Mouse (Mus musculus) gastrocnemius, postnatal 10 days (tissue): Measurements from ENCODE around the gene Cltrn. TPM values are rescaled to one million over a fixed set of nuclear protein-coding genes. Genes with fewer than 3 reads are reported as not detected.

ENCODE experiments used
- DNase-seq: peaks from one replicate; pipeline ENCODE4 v3.0.0; 2021; ENCODE audit warnings: mixed read lengths
- long read RNA-seq, 2 experiments: library from polyadenylated mRNA; stranded (forward); transcript quantifications; one replicate each; pipeline ENCODE4 v2.0.0; 2021
- total RNA-seq, 2 experiments: library from RNA; stranded (reverse); gene quantifications; 2 replicates each; pipeline ENCODE4 v1.2.3; 2021

Gene Cltrn
- total RNA-seq = not detected
- long read RNA-seq, experiment 1 = 0 reads
- long read RNA-seq, experiment 2 = 0 reads

GRCm38 (mm10) chrX:164088582-164088981 is at the start of gene Cltrn:
Gene Cltrn (plus strand): TSS chrX:164088830.
- DNase-seq = no peak

- DNase-seq = no peak
Observed at GRCm38 (mm10) chrX:164038882-164039281, 49.7 kb upstream of the Cltrn start.

GRCm38 (mm10) chrX:164042069-164042468 is 46.6 kb upstream of the Cltrn start:
- DNase-seq = no peak

GRCm38 (mm10) chrX:164046736-164047135 is 41.9 kb upstream of the Cltrn start:
- no peak for DNase-seq

- DNase-seq = no peak
Observed at GRCm38 (mm10) chrX:164055726-164056125, 32.9 kb upstream of the Cltrn start.

GRCm38 (mm10) chrX:164058523-164058922 is 30.1 kb upstream of the Cltrn start:
- no peak for DNase-seq

DNA sequence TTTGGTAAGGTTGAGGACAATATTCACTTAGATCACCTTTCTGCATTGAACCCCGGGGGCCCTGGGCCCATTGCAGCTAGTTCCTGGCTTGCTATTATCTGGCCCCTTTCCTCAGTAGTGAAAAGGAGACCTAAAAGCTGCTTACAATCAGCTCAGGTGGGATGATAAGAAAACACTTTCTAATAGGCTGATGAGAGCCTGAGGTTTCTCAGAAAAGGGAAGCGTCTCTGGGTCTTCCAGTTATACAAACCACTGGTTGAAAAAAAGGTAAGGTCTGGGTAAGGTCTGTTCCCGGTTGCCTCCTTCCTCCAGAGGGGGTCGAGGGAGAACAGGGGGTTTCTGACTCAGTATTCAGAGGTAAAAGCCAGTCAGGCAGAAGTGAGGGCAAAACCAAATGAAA is 29.6 kb upstream of the Cltrn start:
- DNase-seq = no peak

- DNase-seq = peak; percentile 58
Observed at GRCm38 (mm10) chrX:164066185-164066584, 22.4 kb upstream of the Cltrn start.

GRCm38 (mm10) chrX:164068968-164069367 is 19.7 kb upstream of the Cltrn start:
- DNase-seq = no peak

- DNase-seq = peak; percentile 87
Observed at GRCm38 (mm10) chrX:164076040-164076775, 12.4 kb upstream of the Cltrn start, which contains the start of gene Siah1b. Gene Siah1b (minus strand): TSS chrX:164076493.

- DNase-seq = no peak
Observed at GRCm38 (mm10) chrX:164082030-164082429, 6.6 kb upstream of the Cltrn start.

GRCm38 (mm10) chrX:164089916-164090315 is 1.3 kb downstream of the Cltrn start:
- DNase-seq = no peak

DNA sequence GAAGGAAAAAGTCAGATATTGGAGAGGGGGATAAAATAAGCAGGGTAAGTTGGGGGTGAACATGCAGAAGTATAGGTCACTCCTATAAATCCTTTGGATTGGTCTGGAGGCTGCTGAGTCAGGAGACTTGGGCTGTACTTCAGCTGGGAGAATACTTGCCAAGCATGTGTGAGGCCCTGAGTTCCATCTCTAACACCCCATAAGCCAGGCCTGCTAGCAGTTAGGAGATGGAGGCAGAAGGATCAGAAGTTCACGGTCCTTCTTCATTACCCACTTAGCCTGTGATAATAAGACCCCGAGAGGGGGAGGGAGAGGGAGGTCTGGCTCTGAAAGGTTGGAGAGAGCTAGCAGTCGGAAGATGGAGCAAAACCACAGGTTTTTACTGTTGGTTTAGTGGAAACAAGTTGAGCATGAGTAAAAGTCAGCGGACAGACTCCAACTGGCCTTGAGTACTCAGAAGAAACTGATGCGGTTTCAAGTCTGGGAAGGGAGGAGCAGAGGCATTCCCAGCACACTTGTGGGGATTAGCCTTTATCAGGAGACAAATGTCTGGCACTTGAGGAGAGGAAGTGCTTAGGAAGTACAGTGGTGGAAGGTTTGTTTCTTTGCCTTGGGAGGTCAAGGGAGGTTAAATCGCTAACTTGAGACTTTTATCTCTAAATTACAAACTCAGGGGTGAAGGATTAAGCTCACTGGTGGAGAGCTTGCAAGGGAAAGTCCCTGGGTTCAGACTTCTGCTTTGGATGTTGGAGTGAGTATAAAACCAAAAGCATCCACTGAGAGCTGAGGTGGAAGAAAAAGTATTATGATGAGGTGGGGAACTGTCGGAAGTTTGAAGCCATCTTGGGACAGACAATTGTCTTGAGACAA is 3.9 kb downstream of the Cltrn start:
- DNase-seq = no peak

GRCm38 (mm10) chrX:164093435-164093834 is 4.8 kb downstream of the Cltrn start:
- no peak for DNase-seq

DNA sequence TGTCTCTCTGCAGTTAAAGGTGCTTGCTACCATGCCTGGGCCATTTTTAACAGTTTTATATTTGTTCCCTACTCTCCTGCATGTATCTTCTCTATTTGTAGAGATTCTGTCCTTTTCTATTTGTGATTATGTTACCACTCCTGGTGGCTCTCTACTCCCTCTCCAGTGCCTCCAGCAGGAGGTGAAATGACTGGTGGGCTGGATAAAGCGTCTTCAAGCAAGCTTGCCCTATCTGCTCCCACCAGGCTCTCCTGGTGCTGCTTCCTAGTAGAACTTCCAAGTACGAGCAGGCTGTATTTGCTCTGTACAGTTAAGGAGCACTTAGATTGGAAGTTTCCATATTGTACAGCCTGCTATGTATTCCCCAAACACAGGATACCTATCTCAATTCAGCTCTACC is 7.2 kb downstream of the Cltrn start:
- DNase-seq = no peak

GRCm38 (mm10) chrX:164101483-164101882 is 12.9 kb downstream of the Cltrn start:
- DNase-seq = no peak

- DNase-seq = no peak
Observed at GRCm38 (mm10) chrX:164102198-164102597, 13.6 kb downstream of the Cltrn start.

DNA sequence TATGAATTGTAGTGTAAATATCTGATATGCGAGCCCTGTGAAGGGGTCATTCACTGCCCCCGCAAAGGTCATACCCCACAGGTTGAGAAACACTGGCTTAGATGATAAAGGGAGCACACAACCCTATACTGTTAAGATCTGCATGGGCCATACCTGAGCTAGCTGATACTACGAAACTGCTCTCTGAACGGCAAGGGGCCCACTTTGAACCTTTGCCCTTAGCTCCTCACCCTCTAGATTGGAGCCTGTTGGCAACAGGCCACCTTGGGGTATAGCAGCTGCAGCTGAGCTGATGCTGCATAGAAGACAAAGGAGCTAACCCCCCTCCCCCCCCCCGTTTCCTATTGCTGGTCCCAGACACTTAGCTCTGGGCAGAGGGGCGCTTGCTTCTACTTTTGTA is 14.0 kb downstream of the Cltrn start:
- no peak for DNase-seq

- DNase-seq = no peak
Observed at GRCm38 (mm10) chrX:164111146-164111545, 22.5 kb downstream of the Cltrn start.

DNA sequence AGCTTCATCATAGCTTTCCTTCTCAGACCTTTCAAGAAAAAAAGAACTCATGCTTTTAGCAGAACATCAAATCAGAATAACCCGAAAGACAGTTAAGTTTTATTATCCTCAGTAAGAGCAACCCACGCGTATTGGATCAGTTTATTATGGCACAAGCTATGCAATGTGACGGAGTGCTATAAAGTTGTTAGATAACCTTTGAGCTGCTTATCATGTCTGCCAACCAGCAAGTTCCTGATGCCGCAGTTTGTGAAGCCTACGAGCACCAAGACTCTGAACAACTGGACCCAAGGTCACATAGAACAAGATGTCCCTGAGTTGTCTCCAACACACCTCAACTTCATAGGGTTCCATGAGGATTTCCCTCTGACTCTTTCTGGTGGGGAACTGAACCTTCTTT is 25.1 kb downstream of the Cltrn start:
- DNase-seq = no peak

DNA sequence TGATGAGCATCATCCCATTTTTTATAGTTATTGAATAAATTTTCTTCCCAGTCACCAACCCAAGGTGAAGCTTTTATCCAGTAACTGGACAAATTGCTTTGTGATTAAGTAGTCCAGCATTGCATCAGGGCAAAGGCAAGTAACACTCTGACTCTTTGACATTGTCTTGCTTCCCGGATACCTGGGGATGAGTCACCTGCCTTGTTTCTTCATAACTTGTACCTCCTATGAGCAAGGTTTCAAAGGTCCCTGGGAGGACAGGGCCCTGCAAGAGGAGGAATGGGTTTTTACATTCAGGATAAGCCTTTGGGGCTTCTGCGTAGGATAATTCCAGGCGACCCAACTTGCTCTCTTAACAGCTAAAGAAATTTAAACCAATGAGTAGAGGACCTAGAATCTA is 35.3 kb downstream of the Cltrn start:
- no peak for DNase-seq

DNA sequence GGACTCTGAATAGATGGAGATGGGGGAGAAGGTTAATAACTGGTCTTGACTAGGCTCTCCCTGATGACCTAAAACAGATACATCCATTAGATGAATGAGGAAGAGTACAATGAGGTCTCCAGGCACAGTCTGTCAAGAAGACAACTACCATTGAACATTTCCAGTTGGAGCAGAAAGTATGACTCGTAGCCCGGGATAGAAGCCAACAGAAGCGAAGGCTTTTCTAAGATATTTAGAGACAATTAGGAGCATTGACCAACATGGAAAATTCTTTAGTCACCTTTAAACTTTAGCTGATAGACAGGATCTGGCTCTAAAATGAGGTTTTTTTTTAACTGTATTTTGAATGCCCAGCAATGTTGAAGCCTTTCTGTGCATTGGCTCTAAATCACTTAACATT is 44.9 kb downstream of the Cltrn start:
- DNase-seq = no peak

- DNase-seq = no peak
Observed at GRCm38 (mm10) chrX:164135304-164135818, 46.7 kb downstream of the Cltrn start.
